Mouse (Mus musculus) adrenal gland, postnatal 25 days (tissue): ENCODE measurements around the gene Wscd1. TPM values are rescaled to one million over a fixed set of nuclear protein-coding genes. Genes with fewer than 3 reads are reported as not detected.

Source experiments
- DNase-seq: peaks from one replicate; pipeline ENCODE4 v3.0.0; 2021; ENCODE audit warnings: mixed read lengths
- long read RNA-seq: library from polyadenylated mRNA; stranded (forward); transcript quantifications from one replicate; pipeline ENCODE4 v2.0.0, GENCODE M21; 2021
- total RNA-seq: library from RNA; stranded (reverse); gene quantifications from 2 replicates; pipeline ENCODE4 v1.2.3, GENCODE M21; 2021

The Wscd1 gene
- total RNA-seq, result 7.3 and 8.7 TPM in 2 replicates
- long read RNA-seq, transcript Wscd1-203 (9 exons, 2,866 nt), result major isoform, 15 of 21 reads
- long read RNA-seq, partial matches to known transcripts, result 4 of 21 reads
- long read RNA-seq, other reads (novel, unspliced or antisense), result 2 of 21 reads

- no peak for DNase-seq
Measured at GRCm38 (mm10) chr11:71749671-71750070, at the start of gene Wscd1. Wscd1 (plus strand) TSS chr11:71749920.

GRCm38 (mm10) chr11:71728066-71728465 is 21.7 kb upstream of the Wscd1 start:
- no peak for DNase-seq

DNA sequence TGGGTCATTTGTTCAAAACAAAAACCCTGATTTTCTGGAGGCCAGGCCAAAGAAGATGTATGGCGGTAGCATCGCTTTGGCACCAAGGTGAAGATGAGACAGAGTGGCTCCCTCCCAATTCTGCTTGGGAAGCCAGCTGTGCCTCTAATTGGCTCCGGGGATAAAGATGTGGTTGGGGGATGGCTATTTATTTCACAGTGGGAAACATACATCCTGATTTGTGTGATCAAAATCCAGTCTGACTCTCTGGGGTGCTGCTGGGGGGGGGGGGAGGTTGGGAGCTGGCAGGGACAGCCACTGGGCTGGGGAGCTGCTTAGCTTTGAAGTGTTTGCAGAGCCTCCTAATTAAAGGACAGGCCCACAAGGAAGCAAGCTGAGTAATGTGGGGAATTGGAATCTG is 20.4 kb upstream of the Wscd1 start:
- no peak for DNase-seq

DNA sequence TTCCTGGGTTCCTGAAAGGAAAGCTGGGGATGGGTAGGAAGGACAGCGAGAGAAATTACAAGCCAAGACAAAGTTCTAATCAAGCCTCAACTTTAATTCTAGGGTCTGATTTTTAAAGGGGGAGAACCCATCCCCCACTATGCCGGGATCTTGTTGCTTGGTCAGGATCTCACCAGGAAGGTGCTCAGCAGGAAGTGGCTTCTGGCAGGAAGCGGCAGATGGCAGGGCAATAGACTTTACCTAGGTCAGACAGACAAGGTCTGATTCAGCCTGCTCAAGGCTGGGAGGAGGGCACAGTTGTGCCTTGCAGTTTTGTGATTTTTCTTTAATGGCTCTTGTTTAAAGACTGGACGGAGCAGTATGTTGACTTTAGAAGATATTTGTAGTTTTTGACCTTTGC is 15.9 kb upstream of the Wscd1 start:
- DNase-seq, result no peak

- DNase-seq, result no peak
Measured at GRCm38 (mm10) chr11:71737106-71737505, 12.6 kb upstream of the Wscd1 start.

GRCm38 (mm10) chr11:71738501-71739045 is 11.1 kb upstream of the Wscd1 start:
- DNase-seq, result no peak

GRCm38 (mm10) chr11:71745875-71746274 is 3.8 kb upstream of the Wscd1 start:
- DNase-seq, result no peak

DNA sequence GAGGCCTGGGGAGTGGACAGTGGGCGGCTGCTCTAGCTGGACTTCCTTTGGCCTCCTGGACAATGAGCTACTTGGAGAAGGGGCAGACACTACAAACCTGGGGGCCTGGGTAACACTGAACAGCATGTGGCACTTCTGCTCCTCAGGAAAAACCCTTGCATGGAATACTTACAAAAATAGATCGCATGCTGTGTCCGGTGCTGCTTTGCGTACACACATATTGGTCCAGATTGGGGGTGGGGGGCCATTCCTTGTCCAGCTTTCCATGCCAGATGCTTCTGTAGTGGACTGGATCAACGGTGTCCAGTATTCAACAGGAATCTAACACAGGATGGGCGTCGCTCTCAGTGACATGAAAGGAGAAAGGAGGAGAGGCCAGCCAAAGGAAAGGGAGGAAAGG is 2.0 kb upstream of the Wscd1 start:
- no peak for DNase-seq

DNA sequence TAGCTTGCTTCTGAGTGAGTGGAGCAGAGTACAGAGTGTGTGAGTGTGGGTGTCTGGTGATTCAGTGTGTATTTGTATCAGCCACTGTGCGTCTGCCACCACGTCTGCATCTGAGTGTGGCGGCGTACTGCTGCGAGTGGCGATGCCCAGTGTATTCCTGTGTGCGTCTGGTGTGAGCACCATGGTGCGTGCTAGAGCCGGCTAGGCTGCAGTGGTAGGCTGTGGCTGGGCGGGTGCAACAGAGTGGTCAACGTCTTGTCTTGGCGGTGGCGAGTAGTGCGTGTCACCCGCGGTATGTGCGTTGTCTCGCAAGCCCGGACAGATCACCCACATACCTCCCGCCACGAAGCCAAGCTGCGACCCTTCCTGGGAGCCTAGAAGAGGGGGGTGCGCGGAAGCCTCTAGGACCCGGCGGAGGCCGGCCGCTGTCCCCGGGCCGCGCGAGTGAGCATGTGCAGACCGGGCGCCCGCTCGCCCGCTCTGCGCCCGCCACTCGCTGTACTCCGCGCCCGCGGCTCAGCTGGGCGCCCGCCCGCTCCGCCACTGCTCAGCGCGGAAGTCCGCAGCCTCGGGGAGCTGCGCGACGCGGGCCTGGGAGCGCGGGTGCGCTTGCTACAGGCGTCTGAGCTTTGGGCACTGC is 934 bp downstream of the Wscd1 start:
- peak; percentile 65 for DNase-seq

GRCm38 (mm10) chr11:71751174-71751611 is 1.5 kb downstream of the Wscd1 start:
- DNase-seq, result peak; percentile 21

DNA sequence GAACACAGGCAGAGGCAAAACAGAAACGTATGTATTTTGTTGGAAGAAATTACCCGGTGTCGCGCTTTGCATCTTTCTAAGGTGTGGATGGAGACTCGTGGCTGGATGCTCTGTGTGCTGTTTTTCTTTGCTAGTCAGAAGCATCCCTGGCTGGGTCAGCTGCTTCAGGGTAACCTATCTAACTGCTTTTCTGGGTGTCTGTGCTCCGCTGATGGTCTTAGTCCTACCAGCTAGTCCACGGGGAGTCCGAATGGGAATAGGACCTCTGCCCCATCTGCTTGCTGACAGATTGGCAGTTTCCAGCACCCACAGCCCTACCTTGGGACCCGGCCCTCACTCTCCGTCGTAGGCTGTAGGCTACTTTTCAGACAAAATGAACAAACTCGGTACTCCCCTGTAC is 2.0 kb downstream of the Wscd1 start:
- DNase-seq, result no peak

GRCm38 (mm10) chr11:71752626-71753025 is 2.9 kb downstream of the Wscd1 start:
- no peak for DNase-seq

GRCm38 (mm10) chr11:71755115-71755514 is 5.4 kb downstream of the Wscd1 start:
- no peak for DNase-seq

DNA sequence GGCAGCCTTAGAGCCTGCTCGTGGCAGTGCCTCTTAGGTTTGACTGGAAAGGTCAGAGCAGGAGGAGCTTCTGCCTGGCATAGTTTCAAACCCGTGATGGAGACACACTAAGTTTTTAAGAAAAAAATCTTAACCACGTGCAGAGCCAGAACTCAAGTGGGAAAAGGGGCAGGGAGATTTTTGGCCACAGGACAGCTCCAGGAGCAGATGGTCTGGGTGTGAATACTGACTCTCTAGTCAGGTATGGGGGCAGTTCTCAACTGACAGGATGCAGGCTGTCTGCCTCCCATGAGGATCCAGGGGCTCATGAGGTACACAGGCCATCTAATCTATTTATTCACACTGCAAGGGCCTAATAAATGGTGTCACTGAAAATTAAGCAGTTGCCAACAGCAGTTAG is 6.6 kb downstream of the Wscd1 start:
- no peak for DNase-seq

DNA sequence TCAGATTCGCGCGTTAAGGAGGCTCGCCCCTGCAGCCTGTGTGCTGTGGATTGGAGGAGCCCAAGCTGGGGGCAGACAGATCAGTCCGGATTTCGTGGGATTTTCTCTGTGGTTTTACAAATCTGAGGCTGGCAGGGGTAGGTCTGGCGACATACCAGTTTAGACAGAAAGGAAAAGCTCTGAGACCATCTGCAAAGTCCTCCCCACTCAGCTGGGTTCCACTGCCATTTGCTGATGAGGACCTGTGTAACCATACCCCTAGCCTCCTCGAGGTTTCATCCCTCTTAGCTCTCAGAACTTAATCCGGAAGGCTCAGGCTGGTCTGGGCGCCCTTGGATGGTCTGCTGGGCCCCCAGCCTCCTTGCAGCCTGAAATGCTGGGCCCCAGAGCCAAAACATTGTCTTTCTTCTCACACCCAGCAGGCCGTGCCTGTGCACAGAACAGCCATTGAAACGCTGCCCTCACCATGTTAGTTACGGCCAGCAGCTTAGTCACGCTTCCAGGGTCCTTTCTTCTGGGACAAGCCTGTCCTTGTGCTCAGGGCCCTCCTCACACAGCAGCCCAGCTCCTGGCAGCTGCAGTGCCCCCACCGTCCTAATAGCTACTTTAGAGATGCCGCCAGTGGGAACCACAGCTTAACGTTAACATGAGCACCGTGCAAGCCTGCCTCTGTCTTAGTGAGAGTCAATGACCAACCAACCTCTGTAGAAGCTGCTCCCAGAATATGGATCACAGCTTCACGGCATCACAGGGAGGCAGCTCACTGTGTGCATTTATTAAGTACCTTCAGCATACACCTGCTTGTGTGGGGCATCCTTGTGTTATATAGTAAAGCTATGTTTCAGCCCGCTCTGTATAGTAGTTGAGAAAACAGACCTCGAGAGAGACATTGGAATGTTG is 8.7 kb downstream of the Wscd1 start:
- DNase-seq, result peak; percentile 52

- DNase-seq, result no peak
Measured at GRCm38 (mm10) chr11:71760991-71761390, 11.3 kb downstream of the Wscd1 start.

DNA sequence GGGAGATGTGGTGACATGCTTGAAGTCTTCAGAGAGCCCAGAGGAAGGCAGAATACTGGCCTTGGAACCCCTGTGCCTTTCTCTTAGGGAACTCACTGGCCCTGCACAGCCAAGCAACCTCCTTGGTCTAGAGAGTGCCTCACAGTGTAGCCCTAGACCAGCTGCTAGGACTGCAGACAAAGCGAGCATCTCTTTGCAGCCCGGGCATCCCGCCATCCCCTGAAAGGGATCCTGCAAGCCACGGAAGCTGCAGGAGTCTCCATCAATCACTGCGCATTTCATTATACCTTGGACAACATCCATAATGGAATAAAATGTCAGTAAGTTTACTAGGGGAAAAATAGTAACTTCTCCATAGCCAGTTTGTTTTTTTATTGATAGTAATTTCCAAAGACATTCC is 13.4 kb downstream of the Wscd1 start:
- no peak for DNase-seq

GRCm38 (mm10) chr11:71763651-71764275 is 14.0 kb downstream of the Wscd1 start:
- no peak for DNase-seq

DNA sequence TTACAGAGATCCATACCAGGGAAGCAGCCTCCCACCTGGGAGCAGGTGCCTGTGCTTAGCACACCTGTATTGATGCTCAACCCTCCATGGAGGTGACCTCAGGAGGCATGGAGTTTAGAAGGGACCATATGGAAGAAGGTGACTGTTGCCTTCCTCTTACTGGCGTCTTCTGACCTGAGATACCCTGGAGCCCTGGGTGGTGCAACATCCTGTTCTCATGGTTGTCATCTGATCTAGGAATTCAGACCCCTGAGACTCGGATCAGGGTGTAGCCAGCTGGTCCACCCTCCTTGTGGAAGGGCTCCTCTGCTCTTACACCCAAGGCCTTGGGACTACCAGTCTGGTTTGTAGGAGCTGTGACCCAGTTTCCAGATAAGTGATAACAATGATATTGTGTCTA is 15.0 kb downstream of the Wscd1 start:
- DNase-seq, result no peak

GRCm38 (mm10) chr11:71765335-71765734 is 15.6 kb downstream of the Wscd1 start:
- DNase-seq, result no peak

DNA sequence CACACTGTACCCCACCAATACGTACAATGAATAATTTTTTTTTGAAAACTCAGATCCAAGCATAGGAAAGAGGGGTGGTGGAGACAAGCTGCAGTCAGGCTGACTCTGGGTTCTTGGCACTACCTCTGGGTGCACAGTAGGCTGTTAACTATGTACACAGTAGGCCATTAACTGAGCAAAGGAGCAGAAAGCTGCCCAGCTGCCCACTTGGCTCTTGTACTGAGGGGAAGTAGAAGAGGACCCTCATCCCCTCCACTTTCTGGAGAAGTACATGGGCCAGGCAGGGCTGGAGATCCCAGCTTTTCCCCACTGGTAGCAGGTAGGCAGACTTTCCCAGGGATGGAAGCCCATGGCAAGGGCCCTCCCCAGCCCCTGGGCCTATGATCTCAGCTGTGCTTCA is 16.7 kb downstream of the Wscd1 start:
- DNase-seq, result no peak

DNA sequence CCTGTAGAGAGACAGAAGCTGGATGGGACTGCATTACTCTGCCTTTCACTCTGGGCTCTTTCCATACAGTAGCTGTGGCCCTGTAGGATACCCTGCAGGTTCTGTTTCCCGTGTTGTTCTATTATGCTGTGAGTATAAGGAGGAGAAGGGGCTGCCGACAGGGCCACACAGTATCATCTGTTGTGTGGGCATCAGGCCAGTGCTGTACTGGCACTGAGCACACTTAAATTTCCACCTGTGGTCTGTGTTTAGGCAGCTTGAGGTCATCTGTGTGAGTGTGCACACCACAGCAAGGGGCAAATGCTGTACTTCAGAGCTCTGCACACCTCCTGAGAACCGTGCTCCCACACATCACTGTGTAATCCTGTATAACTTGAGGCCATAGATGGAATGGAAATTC is 18.0 kb downstream of the Wscd1 start:
- no peak for DNase-seq

- DNase-seq, result no peak
Measured at GRCm38 (mm10) chr11:71769744-71770143, 20.0 kb downstream of the Wscd1 start.
